Mouse (Mus musculus): ENCODE data around the gene Antxr1.

The Antxr1 gene

GRCm38 (mm10) chr6:87292911-87293851 lies 42.4 kb downstream of the Antxr1 start:
- in situ Hi-C loops (cut with MboI, MseI) = no loop called here

- in situ Hi-C loops (cut with MboI, MseI) = no loop called here
Observed at GRCm38 (mm10) chr6:87287251-87287650, 48.4 kb downstream of the Antxr1 start.

GRCm38 (mm10) chr6:87285365-87285749 lies 50.3 kb downstream of the Antxr1 start:
- in situ Hi-C loops (cut with MboI, MseI) = no loop called here

DNA sequence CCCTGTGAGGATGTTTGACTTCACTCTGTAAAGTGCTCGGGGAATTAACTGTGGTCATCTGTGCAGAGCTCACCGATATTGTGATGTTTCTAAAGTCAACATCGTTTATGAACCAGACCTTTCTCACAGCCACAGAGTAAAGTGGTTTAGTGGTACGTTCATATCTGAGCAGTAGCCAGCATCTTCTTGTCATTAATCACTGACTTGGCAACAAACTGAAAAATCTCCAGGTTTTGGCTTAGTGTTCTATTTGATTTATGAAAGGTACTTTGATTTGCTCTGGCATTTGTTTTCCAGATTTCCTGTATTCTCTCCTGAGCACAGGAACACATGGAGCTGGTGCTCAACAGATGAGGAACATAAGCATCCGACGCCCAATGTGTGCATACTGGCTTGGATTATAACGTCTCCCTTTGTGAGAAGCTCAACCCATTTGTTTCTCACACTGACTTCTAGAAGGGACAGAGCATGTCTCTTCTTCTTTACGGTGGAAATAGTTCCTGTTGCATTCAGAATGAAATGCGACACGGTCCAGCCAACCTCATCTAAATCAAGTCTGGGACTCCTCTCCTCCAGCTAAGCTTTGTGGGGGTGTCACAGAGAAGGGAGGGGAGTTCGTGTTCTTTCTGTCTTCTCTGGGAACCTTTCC lies 50.8 kb downstream of the Antxr1 start:
- in situ Hi-C loops (cut with MboI, MseI) = no loop called here

- in situ Hi-C loops (cut with MboI, MseI) = no loop called here
Observed at GRCm38 (mm10) chr6:87282346-87282781, 53.3 kb downstream of the Antxr1 start.

DNA sequence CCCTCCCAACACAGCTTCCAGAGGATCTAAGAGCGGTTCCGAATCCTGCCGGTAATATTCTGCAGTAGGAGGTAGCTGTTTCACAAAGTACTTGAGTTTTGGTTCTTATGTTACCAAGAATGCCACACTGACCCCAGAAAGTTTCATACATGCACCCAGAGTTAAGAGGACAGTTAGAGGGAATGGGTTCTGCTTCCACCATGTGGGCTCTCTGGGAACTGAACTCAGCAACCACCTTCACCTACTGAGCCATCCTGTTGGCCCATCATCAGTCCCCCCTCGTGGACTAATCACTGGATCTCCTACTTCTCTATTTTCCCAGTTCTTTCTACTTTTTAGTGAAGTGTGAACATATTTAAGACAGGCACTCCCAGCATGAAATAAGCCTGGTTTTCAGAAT lies 53.9 kb downstream of the Antxr1 start:
- in situ Hi-C loops (cut with MboI, MseI) = no loop called here

- in situ Hi-C loops (cut with MboI, MseI) = no loop called here
Observed at GRCm38 (mm10) chr6:87278151-87278550, 57.5 kb downstream of the Antxr1 start.

DNA sequence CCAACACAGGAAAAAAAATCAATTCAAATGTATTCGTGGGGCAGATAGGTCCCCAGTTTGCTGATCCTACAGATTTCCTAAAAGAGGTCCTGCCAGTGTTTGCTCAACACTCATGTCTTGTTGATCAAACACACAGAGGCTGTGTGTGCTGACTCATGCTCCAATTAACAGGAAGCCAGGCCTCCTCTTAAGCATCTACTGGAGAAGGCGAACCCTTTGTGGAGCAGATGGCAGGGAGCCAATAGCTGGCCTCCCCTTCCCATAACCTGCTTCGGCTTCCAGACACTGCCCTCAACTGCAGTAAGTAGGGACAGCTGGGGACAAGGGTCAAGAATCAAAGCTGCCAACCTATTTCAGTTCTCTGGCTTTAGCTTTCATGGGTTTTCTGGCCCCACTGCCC lies 58.1 kb downstream of the Antxr1 start:
- in situ Hi-C loops (cut with MboI, MseI) = no loop called here

DNA sequence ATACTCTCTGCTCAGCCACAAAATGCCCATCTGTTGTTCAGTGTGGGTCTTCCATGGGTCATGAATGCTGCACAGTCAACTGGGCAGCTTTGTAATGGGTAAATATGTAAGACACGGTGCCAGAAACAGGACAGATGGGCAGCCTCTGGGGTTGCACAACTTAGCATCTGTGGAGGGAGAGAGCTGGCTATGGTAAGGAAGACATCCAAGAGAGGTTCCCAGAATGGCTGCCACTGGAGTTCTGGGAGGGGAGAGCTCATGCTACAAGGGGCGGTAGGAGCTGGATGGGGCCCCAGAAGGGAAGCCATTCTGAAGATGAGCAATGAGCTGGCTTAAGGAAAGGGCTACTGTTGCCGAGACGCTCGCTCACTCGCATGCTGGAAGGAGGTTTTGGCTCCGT lies 58.7 kb downstream of the Antxr1 start:
- in situ Hi-C loops (cut with MboI, MseI) = no loop called here

- in situ Hi-C loops (cut with MboI, MseI) = no loop called here
Observed at GRCm38 (mm10) chr6:87274779-87275178, 60.8 kb downstream of the Antxr1 start.

- in situ Hi-C loops (cut with MboI, MseI) = no loop called here
Observed at GRCm38 (mm10) chr6:87273791-87274190, 61.8 kb downstream of the Antxr1 start.

DNA sequence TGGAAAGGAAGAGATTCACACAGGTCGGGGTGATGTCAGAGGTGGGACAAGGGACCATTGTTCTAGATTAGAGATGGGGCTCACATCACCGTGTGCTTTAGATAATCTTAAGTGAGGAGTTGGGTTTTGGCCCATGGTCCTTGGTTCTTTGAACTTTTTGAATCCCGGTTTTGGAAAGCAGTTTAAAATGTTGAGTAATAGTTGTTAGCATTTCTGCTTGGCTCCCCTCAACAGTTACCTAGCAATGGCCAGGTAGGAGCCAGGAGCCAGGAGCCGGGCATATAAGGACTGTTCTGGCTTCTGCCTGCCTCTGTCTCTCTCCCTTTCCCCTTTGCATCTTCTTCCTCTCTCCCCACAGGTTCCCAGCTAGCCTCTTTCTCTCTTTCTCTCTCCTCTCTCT lies 62.5 kb downstream of the Antxr1 start:
- in situ Hi-C loops (cut with MboI, MseI) = no loop called here

GRCm38 (mm10) chr6:87272202-87272601 lies 63.4 kb downstream of the Antxr1 start:
- in situ Hi-C loops (cut with MboI, MseI) = no loop called here

DNA sequence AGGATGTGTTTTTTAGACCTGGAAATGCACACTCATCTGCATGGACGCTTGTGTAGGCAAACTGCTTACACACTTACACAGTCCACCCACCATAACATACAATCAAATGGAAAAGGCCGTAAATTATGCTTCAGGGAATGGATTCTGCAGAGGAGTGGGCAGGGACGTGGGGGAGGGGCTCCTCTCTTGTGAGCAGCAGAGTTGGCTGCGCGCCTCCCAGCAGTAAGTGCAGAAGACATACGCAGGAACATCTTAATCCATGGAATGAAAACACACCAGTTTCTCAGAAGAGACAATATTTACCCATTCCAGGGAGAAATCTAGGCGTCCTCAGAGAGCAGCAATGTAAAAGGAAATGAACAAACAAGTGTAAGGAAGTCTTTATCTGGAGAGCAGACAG lies 65.2 kb downstream of the Antxr1 start:
- in situ Hi-C loops (cut with MboI, MseI) = no loop called here

- in situ Hi-C loops (cut with MboI, MseI) = no loop called here
Observed at GRCm38 (mm10) chr6:87269950-87270349, 65.7 kb downstream of the Antxr1 start.

- in situ Hi-C loops (cut with MboI, MseI) = no loop called here
Observed at GRCm38 (mm10) chr6:87262666-87263065, 73.0 kb downstream of the Antxr1 start.

DNA sequence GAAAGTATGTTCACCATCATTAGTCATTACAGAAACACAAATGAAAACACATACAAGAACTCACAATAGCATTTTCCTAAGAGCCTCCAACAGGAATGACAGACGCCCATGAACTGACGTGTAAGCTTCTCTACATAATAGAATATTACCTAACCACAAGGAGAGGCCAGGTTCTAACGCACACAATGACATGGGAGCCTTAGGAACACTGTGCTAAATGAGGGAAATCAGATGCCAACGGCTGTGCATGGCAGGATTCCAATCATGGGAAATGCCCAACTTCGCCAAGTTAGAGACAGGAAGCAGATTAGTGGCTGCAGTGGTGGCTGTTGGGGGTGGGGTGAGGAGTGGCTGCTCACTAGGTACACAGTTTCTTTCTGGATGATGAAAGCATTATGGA lies 76.6 kb downstream of the Antxr1 start:
- in situ Hi-C loops (cut with MboI, MseI) = no loop called here

DNA sequence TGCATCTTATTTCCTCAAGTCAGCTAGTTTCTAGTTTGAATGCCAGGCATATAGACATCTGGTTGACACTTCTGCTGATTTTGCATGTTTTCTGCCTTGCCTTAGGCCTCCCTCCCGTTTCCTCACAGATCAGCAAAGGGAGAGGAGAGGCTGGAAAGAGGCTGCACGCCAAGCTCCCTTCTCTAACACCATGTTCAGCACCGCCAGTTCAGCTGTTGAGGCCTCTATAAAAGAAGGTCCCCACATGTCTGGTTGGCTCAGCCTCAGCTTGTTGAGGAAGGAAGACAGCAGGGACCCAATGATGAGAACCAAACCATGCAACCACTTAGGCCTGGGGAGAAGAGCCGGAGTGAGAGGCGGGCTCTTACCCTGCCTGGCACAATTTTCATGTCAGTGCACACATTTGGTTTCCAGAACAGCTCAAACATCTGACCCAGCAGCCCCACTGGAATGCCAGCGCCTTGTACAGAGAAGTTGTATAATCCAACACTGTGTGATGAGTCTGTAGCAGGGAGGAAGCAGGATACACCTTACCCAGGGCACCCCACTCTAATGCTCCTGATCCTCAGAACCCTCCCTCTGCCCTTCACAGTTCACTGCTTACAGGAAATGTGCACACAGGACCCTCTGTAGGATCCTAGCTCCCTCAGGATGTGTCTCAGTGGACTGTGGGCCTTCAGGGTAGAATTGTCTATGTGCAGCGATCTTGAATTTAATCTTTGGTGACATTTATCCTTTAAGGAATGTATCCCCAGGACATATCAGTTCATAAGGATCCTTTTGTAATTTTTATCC lies 77.4 kb downstream of the Antxr1 start:
- in situ Hi-C loops (cut with MboI, MseI) = no loop called here

GRCm38 (mm10) chr6:87257471-87257870 lies 78.2 kb downstream of the Antxr1 start:
- in situ Hi-C loops (cut with MboI, MseI) = no loop called here

DNA sequence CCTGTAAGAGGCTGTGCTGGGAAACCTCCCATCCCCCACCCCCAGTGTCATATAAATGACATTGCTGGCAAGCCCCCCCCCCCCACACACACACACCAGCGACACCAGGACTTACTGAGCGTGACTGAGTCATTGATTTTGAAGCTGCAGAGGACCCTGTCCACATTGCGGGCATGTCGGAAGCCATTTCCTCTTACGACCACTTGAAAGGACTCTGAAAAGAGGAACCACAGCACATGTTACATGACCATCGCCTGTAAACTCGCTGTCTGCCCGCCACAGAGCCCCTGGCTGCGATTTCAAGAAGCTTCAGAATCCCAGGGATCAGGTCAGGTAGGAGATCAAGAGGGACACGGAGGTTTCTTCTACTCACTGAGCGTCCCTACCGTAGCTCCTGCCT lies 80.0 kb downstream of the Antxr1 start:
- in situ Hi-C loops (cut with MboI, MseI) = no loop called here

DNA sequence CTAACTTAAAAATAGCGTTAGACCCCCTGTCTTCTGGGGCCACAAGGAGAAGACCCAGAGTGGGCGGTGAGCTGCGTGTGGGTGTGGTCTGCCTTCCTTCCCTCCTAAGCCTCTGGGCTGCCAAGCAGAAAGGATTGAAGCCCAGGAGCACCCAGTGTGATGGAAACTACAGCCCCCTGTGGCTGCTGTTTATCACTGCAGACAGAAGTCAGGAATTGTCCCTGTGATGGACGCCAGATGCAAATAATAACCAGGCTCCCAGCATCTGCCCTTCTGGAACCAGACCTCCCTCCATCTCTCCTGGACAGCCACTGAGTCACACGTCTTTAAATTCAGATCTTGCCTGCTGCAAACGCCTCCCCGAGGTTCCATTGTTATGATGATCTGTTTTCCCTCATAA lies 80.9 kb downstream of the Antxr1 start:
- in situ Hi-C loops (cut with MboI, MseI) = no loop called here

DNA sequence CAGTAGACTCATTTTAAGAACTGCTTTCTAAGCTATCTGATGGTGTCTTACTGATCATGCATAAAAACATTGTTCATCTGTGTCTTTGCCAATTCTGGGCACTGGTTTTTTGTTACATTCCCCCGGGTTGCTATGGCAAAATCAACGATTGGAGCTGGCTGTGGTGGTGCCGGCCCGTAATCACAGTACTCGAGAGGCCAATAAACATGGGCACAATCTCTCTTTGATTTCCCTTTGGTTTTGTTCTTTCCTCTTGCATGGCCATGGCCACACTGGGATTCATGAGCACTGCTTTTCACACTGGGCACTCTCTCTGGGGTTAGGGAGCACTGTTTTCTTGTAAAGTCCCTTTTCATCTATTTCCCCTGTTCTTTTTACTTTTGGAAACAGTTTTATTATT lies 83.9 kb downstream of the Antxr1 start:
- in situ Hi-C loops (cut with MboI, MseI) = no loop called here
